Mouse (Mus musculus) hindbrain, embryonic 13.5 days (tissue): ENCODE results near the gene Zbtb17. TPM values are rescaled to one million over a fixed set of nuclear protein-coding genes. Genes with fewer than 3 reads are reported as not detected.
A peak's percentile ranks its signal among the peaks of the same experiment; 100 is the strongest.

ENCODE experiments used
- ATAC-seq: fragments of 200-750 bp; cut with Nextera tagmentation; 2 replicates; pipeline ENCODE4 v1.8.0; 2017; ENCODE audit warnings: moderate TSS enrichment; ENCODE audit not compliant: low FRiP score
- H3K27ac ChIP-seq: fragments of 300-500 bp; sonication (generic); 2 replicates; pipeline ENCODE4 v1.5.1; 2015; ENCODE audit warnings: inconsistent platforms, mild to moderate bottlenecking, moderate library complexity
- H3K27me3 ChIP-seq: fragments of 300-500 bp; sonication (generic); 2 replicates; pipeline ENCODE4 v1.6.1; 2015; ENCODE audit warnings: mild to moderate bottlenecking, inconsistent platforms
- H3K36me3 ChIP-seq: fragments of 300-500 bp; sonication (generic); 2 replicates; pipeline ENCODE4 v1.6.1; 2015; ENCODE audit warnings: mild to moderate bottlenecking, inconsistent platforms
- H3K4me1 ChIP-seq: fragments of 300-500 bp; sonication (generic); replicated peaks from 2 replicates; pipeline ENCODE4 v1.6.1; 2015; ENCODE audit warnings: inconsistent platforms
- H3K4me2 ChIP-seq: fragments of 300-500 bp; sonication (generic); 2 replicates; pipeline ENCODE4 v1.6.1; 2015; ENCODE audit warnings: inconsistent platforms, mild to moderate bottlenecking, moderate library complexity
- H3K4me3 ChIP-seq: fragments of 300-500 bp; sonication (generic); 2 replicates; pipeline ENCODE4 v1.5.1; 2015; ENCODE audit warnings: mild to moderate bottlenecking, inconsistent platforms
- H3K9ac ChIP-seq: fragments of 300-500 bp; sonication (generic); 2 replicates; pipeline ENCODE4 v1.6.1; 2015; ENCODE audit warnings: mild to moderate bottlenecking, inconsistent platforms
- H3K9me3 ChIP-seq: fragments of 300-500 bp; sonication (generic); 2 replicates; pipeline ENCODE4 v1.6.1; 2016; ENCODE audit warnings: inconsistent platforms
- WGBS: fragments of 180-500 bp; shearing (Covaris S2); methylation state at CpG from one replicate; pipeline ENCODE4 v1.1.7; 2015; 5-methylcytosine and 5-hydroxymethylcytosine counted together
- polyA plus RNA-seq: library from polyadenylated mRNA; unstranded; fragments of >200 nt; fragmentation: Nextera tagmentation; extraction: Ambion mirVana; gene quantifications from 2 replicates; pipeline ENCODE4 v1.2.1, GENCODE M21; 2015

Gene Zbtb17
- polyA plus RNA-seq, 1 experiment from 2014 or later, result 50.3 TPM

- Histone ChIP-seq H3K27ac (no peak overlapping the region), H3K36me3 (peaks cover 91% of the 10 kb centered on the region), H3K4me1 (peaks cover 8% of the 10 kb centered on the region), H3K27me3 (no peaks in the 10 kb centered on the region), H3K9me3 (no peaks in the 10 kb centered on the region), H3K4me3 (no peak overlapping the region), H3K4me2 (no peak overlapping the region), H3K9ac (no peak overlapping the region)
- ATAC-seq, result no peak
- WGBS, result 86% methylated on average over 34 of the region's 34 CpGs
Measured at GRCm38 (mm10) chr4:141465512-141466288, 21.2 kb downstream of the Zbtb17 start.

- Histone ChIP-seq H3K27ac (no peak overlapping the region), H3K4me3 (no peak overlapping the region), H3K9ac (no peak overlapping the region), H3K4me1 (0 out of 2 replicates have a peak, but pooled peaks cover 2% of the 10 kb centered on the region), H3K27me3 (no peaks in the 10 kb centered on the region), H3K9me3 (no peaks in the 10 kb centered on the region), H3K36me3 (peaks cover 97% of the 10 kb centered on the region), H3K4me2 (no peak overlapping the region)
- no peak for ATAC-seq
- WGBS, result 92% methylated on average over 16 of the region's 16 CpGs
Measured at GRCm38 (mm10) chr4:141466289-141466795, 21.9 kb downstream of the Zbtb17 start.

- ATAC-seq, result no peak
- Histone ChIP-seq H3K4me2 (no peak overlapping the region), H3K9me3 (no peaks in the 10 kb centered on the region), H3K9ac (no peak overlapping the region), H3K27ac (no peak overlapping the region), H3K4me1 (no peaks in the 10 kb centered on the region), H3K4me3 (no peak overlapping the region), H3K27me3 (no peaks in the 10 kb centered on the region), H3K36me3 (peaks cover 98% of the 10 kb centered on the region)
- 86% methylated on average over 15 of the region's 15 CpGs for WGBS
Measured at GRCm38 (mm10) chr4:141466844-141467580, 22.6 kb downstream of the Zbtb17 start.

DNA sequence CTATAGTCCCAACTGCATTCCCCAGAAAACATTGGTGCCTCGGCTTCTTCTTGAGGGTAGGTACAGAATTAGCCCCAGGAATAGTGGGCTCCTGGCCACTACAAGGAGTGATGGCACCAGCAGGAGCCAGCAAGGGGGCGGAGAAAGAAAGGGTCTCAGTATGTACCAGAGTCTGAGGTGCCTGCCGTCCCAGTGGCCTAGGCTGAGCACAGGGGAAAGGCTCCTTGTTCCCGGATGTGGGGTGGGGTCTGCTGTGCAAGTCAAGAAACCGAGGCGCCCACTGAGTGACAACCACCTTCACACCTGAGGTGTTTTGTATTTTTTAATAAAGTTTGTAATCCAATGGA lies 23.1 kb downstream of the Zbtb17 start:
- no peak overlapping the region for H3K27ac ChIP-seq
- H3K4me2 ChIP-seq, result no peak overlapping the region
- WGBS, result 83% methylated on average over 6 of the region's 6 CpGs
- no peaks in the 10 kb centered on the region for H3K4me1 ChIP-seq
- ATAC-seq, result no peak
- H3K9ac ChIP-seq, result no peak overlapping the region
- peaks cover 98% of the 10 kb centered on the region for H3K36me3 ChIP-seq
- H3K4me3 ChIP-seq, result no peak overlapping the region
- no peaks in the 10 kb centered on the region for H3K27me3 ChIP-seq
- no peaks in the 10 kb centered on the region for H3K9me3 ChIP-seq

DNA sequence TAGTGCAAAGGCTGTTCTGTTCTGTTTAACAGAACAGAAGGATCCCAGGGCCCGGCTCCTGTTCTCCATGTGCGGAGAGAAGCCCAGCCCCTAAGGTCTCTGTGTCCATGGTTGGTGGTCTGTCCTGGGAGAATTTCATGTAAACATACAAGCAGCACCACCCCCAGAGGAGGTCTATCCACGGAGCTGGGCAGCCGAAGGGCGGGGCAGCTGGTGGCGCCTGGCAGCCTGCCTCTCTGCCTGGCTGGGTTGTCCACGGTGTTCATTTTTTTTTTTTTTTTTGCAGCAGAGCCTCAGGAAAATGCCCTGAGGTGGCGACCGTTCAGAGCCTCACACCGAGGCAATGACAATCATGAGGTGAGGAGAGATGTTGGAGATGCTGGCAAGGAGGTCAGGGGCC lies 24.1 kb downstream of the Zbtb17 start:
- Histone ChIP-seq H3K4me2 (no peak overlapping the region), H3K9me3 (no peaks in the 10 kb centered on the region), H3K27me3 (no peaks in the 10 kb centered on the region), H3K4me3 (no peak overlapping the region), H3K4me1 (no peaks in the 10 kb centered on the region), H3K9ac (no peak overlapping the region), H3K36me3 (peaks cover 98% of the 10 kb centered on the region), H3K27ac (peak overlapping the region; percentile 13; the same call in 1 of the 2 replicates)
- 64% methylated on average over 10 of the region's 10 CpGs for WGBS
- no peak for ATAC-seq

DNA sequence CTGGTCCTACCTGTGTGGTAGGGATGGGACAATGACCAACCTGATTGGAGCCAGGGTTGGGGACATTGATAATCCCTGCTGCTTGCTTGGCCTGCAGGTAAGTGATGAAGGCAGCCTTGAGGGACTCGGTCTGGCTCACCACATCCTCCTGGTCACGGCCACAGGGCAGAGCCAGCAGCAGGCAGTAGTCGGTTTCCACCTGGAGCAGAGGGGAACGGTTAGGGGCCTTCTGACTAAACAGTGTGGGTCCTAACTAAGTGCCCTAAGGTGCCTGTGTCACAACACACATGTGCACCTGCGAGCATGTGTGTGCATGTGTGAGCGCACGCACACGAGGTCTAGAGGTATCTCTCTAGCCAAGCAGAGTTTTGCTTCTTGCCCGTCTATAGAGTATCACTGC lies 24.9 kb downstream of the Zbtb17 start:
- no peaks in the 10 kb centered on the region for H3K4me1 ChIP-seq
- H3K9me3 ChIP-seq, result no peaks in the 10 kb centered on the region
- no peak overlapping the region for H3K4me3 ChIP-seq
- H3K36me3 ChIP-seq, result peaks cover 98% of the 10 kb centered on the region
- H3K4me2 ChIP-seq, result no peak overlapping the region
- WGBS, result 87% methylated on average over 9 of the region's 9 CpGs
- ATAC-seq, result no peak
- H3K9ac ChIP-seq, result no peak overlapping the region
- no peak overlapping the region for H3K27ac ChIP-seq
- H3K27me3 ChIP-seq, result no peaks in the 10 kb centered on the region

DNA sequence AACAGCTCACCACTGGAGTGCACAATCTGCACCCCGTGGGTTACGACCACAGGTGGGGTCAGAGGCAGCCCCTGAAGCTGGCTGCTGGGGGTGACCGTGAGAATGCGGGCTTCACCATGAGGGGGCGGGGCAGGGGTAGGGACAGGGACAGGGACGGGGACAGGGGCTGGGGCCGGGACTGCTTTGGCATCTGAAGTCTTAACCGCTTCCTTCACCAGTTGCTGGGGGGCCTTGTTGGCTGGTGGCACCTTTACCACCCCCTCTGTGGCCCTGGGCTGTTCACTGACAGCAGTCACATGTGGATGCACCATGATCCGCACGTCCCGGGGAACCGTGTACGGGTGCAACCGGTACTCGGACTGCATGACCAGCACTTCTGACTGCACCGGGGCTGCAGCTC lies 27.0 kb downstream of the Zbtb17 start:
- no peak for ATAC-seq
- no peak overlapping the region for H3K9ac ChIP-seq
- H3K4me1 ChIP-seq, result no peaks in the 10 kb centered on the region
- H3K27ac ChIP-seq, result no peak overlapping the region
- no peaks in the 10 kb centered on the region for H3K27me3 ChIP-seq
- 98% methylated on average over 16 of the region's 16 CpGs for WGBS
- H3K4me3 ChIP-seq, result no peak overlapping the region
- H3K36me3 ChIP-seq, result peaks cover 98% of the 10 kb centered on the region
- H3K4me2 ChIP-seq, result no peak overlapping the region
- no peaks in the 10 kb centered on the region for H3K9me3 ChIP-seq

GRCm38 (mm10) chr4:141472641-141473321 lies 28.3 kb downstream of the Zbtb17 start:
- Histone ChIP-seq H3K4me1 (0 out of 2 replicates have a peak, but pooled peaks cover 3% of the 10 kb centered on the region), H3K27ac (0 out of 2 replicates have a peak overlapping the region, but pooled peaks have one; percentile 23), H3K9ac (no peak overlapping the region), H3K9me3 (no peaks in the 10 kb centered on the region), H3K4me3 (no peak overlapping the region), H3K4me2 (no peak overlapping the region), H3K27me3 (no peaks in the 10 kb centered on the region), H3K36me3 (peaks cover 98% of the 10 kb centered on the region)
- WGBS, result 68% methylated on average over 32 of the region's 32 CpGs
- ATAC-seq, result no peak

- Histone ChIP-seq H3K4me1 (0 out of 2 replicates have a peak, but pooled peaks cover 5% of the 10 kb centered on the region), H3K9ac (no peak overlapping the region), H3K9me3 (no peaks in the 10 kb centered on the region), H3K4me3 (no peak overlapping the region), H3K27ac (no peak overlapping the region), H3K27me3 (no peaks in the 10 kb centered on the region), H3K4me2 (no peak overlapping the region), H3K36me3 (peaks cover 100% of the 10 kb centered on the region)
- no peak for ATAC-seq
- 87% methylated on average over 19 of the region's 19 CpGs for WGBS
Measured at GRCm38 (mm10) chr4:141474431-141474830, 30.0 kb downstream of the Zbtb17 start.

DNA sequence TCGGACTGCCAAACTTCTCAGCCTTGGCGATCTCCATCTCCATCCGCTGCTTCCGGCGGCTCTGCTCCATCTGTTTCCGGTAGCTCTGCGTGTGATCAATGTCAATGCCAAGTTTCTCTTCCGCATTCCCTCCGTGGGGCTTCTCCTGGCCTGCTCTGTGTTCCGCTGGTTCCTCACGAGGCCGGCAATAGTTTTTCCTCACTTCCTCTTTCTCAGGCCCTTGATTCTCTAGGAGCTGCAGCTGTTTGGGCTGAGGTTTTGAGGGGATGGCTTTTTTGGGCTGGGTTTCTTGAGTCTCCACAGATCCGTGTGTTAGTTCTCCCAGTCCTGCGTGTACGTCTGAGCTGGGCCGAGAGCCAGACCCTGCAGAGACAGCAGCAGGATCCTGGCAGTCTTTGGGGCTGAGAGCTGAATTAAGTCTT lies 33.2 kb downstream of the Zbtb17 start:
- no peak for ATAC-seq

GRCm38 (mm10) chr4:141478225-141478624 lies 33.8 kb downstream of the Zbtb17 start:
- H3K36me3 ChIP-seq, result peaks cover 97% of the 10 kb centered on the region
- H3K27ac ChIP-seq, result peak overlapping the region; percentile 75
- 0 out of 2 replicates have a peak, but pooled peaks cover 5% of the 10 kb centered on the region for H3K4me1 ChIP-seq
- WGBS, result 88% methylated on average over 23 of the region's 23 CpGs
- no peaks in the 10 kb centered on the region for H3K27me3 ChIP-seq
- H3K9ac ChIP-seq, result no peak overlapping the region
- no peaks in the 10 kb centered on the region for H3K9me3 ChIP-seq
- ATAC-seq, result no peak
- no peak overlapping the region for H3K4me3 ChIP-seq
- H3K4me2 ChIP-seq, result no peak overlapping the region

More for the DNA sequence above, 33.2 kb downstream of the Zbtb17 start:
- H3K27ac ChIP-seq, result peak overlapping the region; percentile 75; the same call in 1 of the 2 replicates
- no peaks in the 10 kb centered on the region for H3K27me3 ChIP-seq
- WGBS, result 82% methylated on average over 16 of the region's 16 CpGs
- H3K36me3 ChIP-seq, result peaks cover 97% of the 10 kb centered on the region
- no peak overlapping the region for H3K9ac ChIP-seq
- no peaks in the 10 kb centered on the region for H3K9me3 ChIP-seq
- H3K4me2 ChIP-seq, result no peak overlapping the region
- 0 out of 2 replicates have a peak, but pooled peaks cover 5% of the 10 kb centered on the region for H3K4me1 ChIP-seq
- H3K4me3 ChIP-seq, result no peak overlapping the region

GRCm38 (mm10) chr4:141478794-141479193 lies 34.3 kb downstream of the Zbtb17 start:
- Histone ChIP-seq H3K9ac (no peak overlapping the region), H3K4me2 (no peak overlapping the region), H3K36me3 (peaks cover 97% of the 10 kb centered on the region), H3K9me3 (no peaks in the 10 kb centered on the region), H3K4me1 (0 out of 2 replicates have a peak, but pooled peaks cover 5% of the 10 kb centered on the region), H3K27me3 (no peaks in the 10 kb centered on the region), H3K4me3 (no peak overlapping the region), H3K27ac (0 out of 2 replicates have a peak overlapping the region, but pooled peaks have one; percentile 75)
- WGBS, result 93% methylated on average over 32 of the region's 32 CpGs
- ATAC-seq, result no peak
